Mouse (Mus musculus) midbrain, embryonic 15.5 days (tissue): ENCODE results near the gene Rfx3. TPM values are rescaled to one million over a fixed set of nuclear protein-coding genes. Genes with fewer than 3 reads are reported as not detected.

Experiments
- ATAC-seq: fragments of 200-750 bp; cut with Nextera tagmentation; replicated peaks from 2 replicates; pipeline ENCODE4 v1.8.0; 2017; ENCODE audit warnings: moderate TSS enrichment
- H3K27ac ChIP-seq: fragments of 300-500 bp; sonication (generic); 2 replicates; pipeline ENCODE4 v1.5.1; 2015; ENCODE audit warnings: mild to moderate bottlenecking, inconsistent platforms
- H3K27me3 ChIP-seq: fragments of 300-500 bp; sonication (generic); replicated peaks from 2 replicates; pipeline ENCODE4 v1.6.1; 2015; ENCODE audit warnings: inconsistent platforms
- H3K36me3 ChIP-seq: fragments of 300-500 bp; sonication (generic); replicated peaks from 2 replicates; pipeline ENCODE4 v1.6.1; 2015; ENCODE audit warnings: inconsistent platforms
- H3K4me1 ChIP-seq: fragments of 300-500 bp; sonication (generic); 2 replicates; pipeline ENCODE4 v1.6.1; 2015; ENCODE audit warnings: inconsistent platforms
- H3K4me2 ChIP-seq: fragments of 300-500 bp; sonication (generic); 2 replicates; pipeline ENCODE4 v1.6.1; 2015; ENCODE audit warnings: inconsistent platforms, mild to moderate bottlenecking, moderate library complexity
- H3K4me3 ChIP-seq: fragments of 300-500 bp; sonication (generic); 2 replicates; pipeline ENCODE4 v1.5.1; 2015; ENCODE audit warnings: mild to moderate bottlenecking, inconsistent platforms
- H3K9ac ChIP-seq: fragments of 300-500 bp; sonication (generic); 2 replicates; pipeline ENCODE4 v1.6.1; 2015; ENCODE audit warnings: mild to moderate bottlenecking, inconsistent platforms
- H3K9me3 ChIP-seq: fragments of 300-500 bp; sonication (generic); 2 replicates; pipeline ENCODE4 v1.6.1; 2016; ENCODE audit warnings: inconsistent platforms
- WGBS: fragments of 180-500 bp; shearing (Covaris S2); methylation state at CpG from one replicate; pipeline ENCODE4 v1.1.7; 2015; ENCODE audit warnings: mixed read lengths; 5-methylcytosine and 5-hydroxymethylcytosine counted together
- polyA plus RNA-seq: library from polyadenylated mRNA; unstranded; fragments of >200 nt; fragmentation: Nextera tagmentation; extraction: Ambion mirVana; gene quantifications from 2 replicates; pipeline ENCODE4 v1.2.1, GENCODE M21; 2015

The Rfx3 gene
- 32.2 and 33.9 TPM in 2 replicates for polyA plus RNA-seq

DNA sequence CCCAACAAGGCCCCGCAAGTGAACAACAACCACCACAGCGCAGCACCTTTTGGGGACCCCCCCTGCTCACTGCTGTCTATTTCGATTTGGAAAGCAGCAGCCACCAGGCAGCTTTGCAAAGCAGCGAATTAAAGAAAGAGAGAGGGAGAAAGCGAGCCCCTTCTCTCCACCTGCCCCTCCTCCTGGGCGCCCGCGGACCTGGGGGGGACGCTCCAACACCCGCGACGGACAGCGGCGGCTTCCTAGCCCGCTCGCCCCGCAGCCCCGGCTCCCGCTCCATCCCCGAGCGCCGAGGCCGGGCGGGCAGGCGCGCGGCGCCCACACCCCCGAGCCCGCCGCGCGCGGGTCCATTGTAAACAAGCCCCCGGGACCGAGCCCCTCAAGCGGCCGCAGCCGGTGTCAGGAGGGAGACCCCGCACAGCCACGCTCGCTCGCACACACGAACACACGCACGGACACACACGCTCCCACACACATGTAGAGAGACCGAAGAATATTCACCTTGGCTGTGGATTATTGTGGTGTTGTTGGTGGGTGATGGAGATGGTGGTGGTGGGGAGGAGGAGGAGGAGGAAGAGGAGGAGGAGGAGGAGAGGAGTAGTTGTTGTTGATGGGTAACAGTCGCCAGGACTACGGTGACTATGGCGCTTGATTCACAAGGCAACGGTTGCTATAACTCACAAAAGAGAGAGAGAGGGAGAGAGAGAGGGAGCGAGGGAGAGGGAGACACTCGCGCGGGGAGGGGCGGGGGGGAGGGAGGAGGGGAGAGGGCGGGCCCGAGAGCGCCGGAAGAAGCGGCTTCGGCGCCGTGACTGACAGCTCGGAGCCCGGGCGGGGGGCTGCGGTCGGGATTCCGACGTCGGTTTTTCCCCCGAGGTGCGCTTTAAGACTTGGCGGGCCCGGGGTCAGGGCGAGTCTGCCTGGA, at the start of gene Rfx3:
Gene Rfx3 (minus strand): TSS at position 696 of the 925 bp plus-strand sequence.
- no peaks in the 10 kb centered on the region for H3K27me3 ChIP-seq
- under 1% methylated on average over 75 of the region's 78 CpGs for WGBS
- peak; percentile 91 for ATAC-seq
- peak within 1 kb of the TSS; percentile 99 for H3K9ac ChIP-seq
- H3K27ac ChIP-seq = peak within 1 kb of the TSS; percentile 100
- no peaks in the 10 kb centered on the region for H3K36me3 ChIP-seq
- peak within 1 kb of the TSS; percentile 67 for H3K4me2 ChIP-seq
- peak within 1 kb of the TSS; percentile 96 for H3K4me3 ChIP-seq
- H3K4me1 ChIP-seq = peaks cover 14% of the 10 kb centered on the region
- H3K9me3 ChIP-seq = no peaks in the 10 kb centered on the region

DNA sequence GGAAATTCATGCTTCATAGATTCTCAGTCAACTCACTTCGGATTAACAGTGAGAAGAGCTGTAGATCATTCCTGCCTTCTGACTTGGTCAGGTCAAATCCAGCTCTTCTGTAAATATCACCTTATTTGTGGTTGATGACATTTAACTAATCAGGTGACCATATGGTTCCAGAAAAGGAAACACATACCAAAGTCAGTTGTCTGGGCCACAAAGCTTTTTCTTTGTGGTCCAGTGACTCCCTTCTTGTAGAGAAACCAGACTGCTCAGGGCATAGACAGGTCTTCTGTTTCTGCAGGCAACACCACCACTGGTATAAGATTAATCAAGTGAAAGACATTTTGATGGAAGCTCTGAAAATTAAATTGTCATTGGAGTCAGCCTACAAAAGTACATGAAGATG, 41.1 kb upstream of the Rfx3 start:
- ATAC-seq = no peak
- H3K27ac ChIP-seq = no peak overlapping the region
- H3K4me1 ChIP-seq = no peaks in the 10 kb centered on the region
- no peaks in the 10 kb centered on the region for H3K9me3 ChIP-seq
- no peak overlapping the region for H3K9ac ChIP-seq
- H3K4me3 ChIP-seq = no peak overlapping the region
- WGBS = 66% methylated on average over 1 of the region's 1 CpGs
- H3K4me2 ChIP-seq = no peak overlapping the region
- no peaks in the 10 kb centered on the region for H3K36me3 ChIP-seq
- H3K27me3 ChIP-seq = no peaks in the 10 kb centered on the region

DNA sequence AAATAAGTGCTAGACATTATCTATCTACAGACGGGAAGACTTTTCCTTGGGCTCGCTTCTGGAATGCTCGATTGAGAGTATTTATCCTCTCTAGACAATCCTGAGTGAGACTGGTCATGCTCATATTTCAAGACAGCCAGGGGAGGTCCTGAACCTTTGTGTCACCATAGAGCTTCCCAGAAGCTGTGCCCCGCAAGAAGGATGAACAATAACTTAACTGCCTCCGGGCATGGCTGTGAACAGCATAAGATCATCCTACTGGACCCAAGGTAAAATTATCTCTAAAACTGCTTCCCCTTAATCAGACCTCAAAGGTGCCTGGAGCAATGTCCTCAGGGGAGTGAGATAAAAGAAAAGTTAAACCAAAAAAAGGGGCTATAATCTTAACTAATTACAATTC, 40.6 kb upstream of the Rfx3 start:
- H3K27me3 ChIP-seq = no peaks in the 10 kb centered on the region
- no peak overlapping the region for H3K9ac ChIP-seq
- no peak overlapping the region for H3K4me2 ChIP-seq
- no peaks in the 10 kb centered on the region for H3K36me3 ChIP-seq
- WGBS = 85% methylated on average over 5 of the region's 5 CpGs
- H3K27ac ChIP-seq = no peak overlapping the region
- no peak overlapping the region for H3K4me3 ChIP-seq
- ATAC-seq = no peak
- no peaks in the 10 kb centered on the region for H3K9me3 ChIP-seq
- H3K4me1 ChIP-seq = no peaks in the 10 kb centered on the region

DNA sequence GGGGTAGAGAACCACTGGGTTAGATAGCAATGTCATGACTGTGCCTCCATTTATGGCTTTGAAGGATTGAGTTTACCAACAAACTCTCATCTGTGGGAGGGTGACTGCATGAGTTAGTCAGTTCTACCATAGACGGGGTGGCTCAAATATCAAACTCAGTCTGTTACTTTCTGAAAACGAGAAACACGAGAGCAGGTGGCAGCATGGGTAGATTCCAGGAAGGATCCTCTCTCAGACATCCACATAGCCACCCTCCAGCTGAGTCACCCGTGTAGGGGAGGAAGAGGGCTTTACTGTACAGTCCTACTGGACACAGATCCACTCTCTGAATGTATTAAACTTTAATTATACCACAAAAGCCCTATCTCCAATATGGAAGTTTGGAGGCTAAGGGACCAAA, 38.3 kb upstream of the Rfx3 start:
- Histone ChIP-seq H3K9ac (no peak overlapping the region), H3K4me1 (no peaks in the 10 kb centered on the region), H3K36me3 (no peaks in the 10 kb centered on the region), H3K27me3 (no peaks in the 10 kb centered on the region), H3K4me2 (no peak overlapping the region), H3K27ac (no peak overlapping the region), H3K4me3 (no peak overlapping the region), H3K9me3 (no peaks in the 10 kb centered on the region)
- ATAC-seq = no peak
- WGBS = 88% methylated on average over 4 of the region's 4 CpGs

DNA sequence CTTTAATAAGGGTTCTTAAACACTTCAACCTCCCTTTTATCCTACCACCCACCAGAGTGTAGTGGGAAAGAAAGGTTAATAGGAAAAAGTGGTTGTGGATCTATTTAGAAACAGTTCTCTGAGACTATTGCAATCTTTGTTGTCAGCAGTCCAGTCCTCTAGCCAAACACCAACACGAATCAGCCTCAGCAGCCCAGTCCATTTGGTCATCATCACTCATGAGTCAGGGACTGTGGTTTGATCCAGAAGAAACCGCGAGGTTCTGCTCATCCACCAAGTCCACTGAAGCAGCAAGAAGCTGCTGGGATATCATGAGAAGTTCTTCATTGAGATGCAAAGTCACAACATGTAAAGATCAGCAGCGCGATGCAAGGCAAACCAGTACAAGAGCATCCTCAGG, 35.8 kb upstream of the Rfx3 start:
- no peaks in the 10 kb centered on the region for H3K4me1 ChIP-seq
- H3K27me3 ChIP-seq = no peaks in the 10 kb centered on the region
- ATAC-seq = no peak
- H3K4me3 ChIP-seq = no peak overlapping the region
- H3K36me3 ChIP-seq = no peaks in the 10 kb centered on the region
- H3K9ac ChIP-seq = no peak overlapping the region
- 91% methylated on average over 5 of the region's 5 CpGs for WGBS
- H3K9me3 ChIP-seq = no peaks in the 10 kb centered on the region
- no peak overlapping the region for H3K27ac ChIP-seq
- H3K4me2 ChIP-seq = no peak overlapping the region

DNA sequence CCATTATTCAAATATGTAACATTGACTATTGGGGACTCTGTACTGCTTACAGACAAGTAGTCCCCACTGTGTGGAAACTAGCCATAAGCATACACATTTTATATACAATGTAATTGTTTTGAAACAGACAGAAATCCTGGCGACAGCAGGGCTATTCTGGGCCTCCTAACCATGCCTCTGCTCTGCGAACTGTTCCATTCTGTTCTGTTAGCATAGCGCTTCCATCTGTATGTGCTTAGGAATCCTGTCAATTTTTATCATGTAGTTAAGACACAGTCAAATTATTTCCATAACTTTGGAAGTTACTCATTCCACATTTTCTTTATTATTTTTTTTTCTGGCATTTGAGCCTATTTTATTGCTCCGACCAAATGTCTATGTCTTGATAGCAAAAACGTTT, 34.0 kb upstream of the Rfx3 start:
- Histone ChIP-seq H3K36me3 (no peaks in the 10 kb centered on the region), H3K9me3 (no peaks in the 10 kb centered on the region), H3K4me3 (no peak overlapping the region), H3K4me2 (no peak overlapping the region), H3K9ac (no peak overlapping the region), H3K4me1 (no peaks in the 10 kb centered on the region), H3K27ac (no peak overlapping the region), H3K27me3 (no peaks in the 10 kb centered on the region)
- no peak for ATAC-seq
- 84% methylated on average over 5 of the region's 5 CpGs for WGBS

DNA sequence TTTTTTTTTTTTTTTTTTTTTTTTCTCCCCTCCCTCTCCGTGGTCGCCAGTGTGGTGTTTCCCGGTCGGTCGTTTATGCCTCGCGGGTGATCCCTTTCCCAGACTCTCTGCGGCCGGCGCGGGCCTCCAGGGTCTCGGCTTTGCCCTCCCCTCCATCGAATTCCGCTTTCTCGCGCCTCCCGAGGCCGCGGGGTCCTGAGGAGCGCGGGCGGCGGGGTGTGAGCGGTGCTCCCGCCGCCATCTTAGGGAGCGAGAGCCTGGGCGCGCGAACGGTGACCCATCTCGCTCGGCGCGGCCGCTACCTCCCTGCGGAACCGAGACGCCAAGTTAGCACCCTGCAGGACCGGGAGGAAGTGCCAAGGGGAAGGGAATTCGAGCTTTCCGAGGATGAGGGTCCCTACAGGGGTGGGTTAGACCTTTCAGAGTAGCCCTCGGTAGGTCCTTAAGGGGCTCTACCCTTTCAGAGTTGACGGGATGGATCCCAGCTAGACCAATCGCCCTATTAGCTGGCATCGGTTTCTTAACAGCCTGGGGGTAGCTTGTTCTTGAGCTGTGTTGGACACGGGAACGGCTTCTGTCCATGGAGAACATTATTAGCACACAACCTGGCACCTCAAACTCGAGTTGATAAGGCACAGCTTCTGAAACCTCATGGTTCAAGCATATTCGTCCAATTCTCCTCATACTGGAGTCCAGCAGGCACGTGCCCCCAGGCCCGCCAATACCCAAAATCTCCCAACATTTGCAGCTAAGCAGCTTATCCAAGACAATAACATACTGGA, 943 bp upstream of the Rfx3 start:
- Histone ChIP-seq H3K4me1 (peaks cover 12% of the 10 kb centered on the region), H3K9ac (peak overlapping the region; percentile 86), H3K4me2 (peak overlapping the region; percentile 67), H3K27me3 (no peaks in the 10 kb centered on the region), H3K4me3 (peak overlapping the region; percentile 96), H3K9me3 (no peaks in the 10 kb centered on the region), H3K36me3 (no peaks in the 10 kb centered on the region), H3K27ac (peak overlapping the region; percentile 100)
- peak; percentile 72 for ATAC-seq
- WGBS = under 1% methylated on average over 52 of the region's 52 CpGs

DNA sequence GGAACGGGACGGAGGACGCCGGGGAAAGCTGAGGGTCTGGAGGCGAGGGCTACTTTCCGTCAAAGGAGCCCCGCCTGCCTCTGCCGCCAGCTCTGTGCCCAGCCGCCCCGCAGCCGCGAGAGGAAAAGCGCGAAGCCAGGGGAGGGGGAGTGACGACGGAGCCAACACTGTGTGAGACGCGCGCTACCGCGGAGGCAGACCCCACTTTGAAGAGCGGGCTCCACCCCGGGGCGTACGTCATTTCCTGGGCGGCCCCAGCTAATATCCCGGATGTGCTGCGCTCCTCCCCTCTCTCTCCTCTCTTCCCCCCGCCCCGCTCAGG, 391 bp upstream of the Rfx3 start:
- peak overlapping the region; percentile 39 for H3K4me2 ChIP-seq
- peak; percentile 99 for ATAC-seq

DNA sequence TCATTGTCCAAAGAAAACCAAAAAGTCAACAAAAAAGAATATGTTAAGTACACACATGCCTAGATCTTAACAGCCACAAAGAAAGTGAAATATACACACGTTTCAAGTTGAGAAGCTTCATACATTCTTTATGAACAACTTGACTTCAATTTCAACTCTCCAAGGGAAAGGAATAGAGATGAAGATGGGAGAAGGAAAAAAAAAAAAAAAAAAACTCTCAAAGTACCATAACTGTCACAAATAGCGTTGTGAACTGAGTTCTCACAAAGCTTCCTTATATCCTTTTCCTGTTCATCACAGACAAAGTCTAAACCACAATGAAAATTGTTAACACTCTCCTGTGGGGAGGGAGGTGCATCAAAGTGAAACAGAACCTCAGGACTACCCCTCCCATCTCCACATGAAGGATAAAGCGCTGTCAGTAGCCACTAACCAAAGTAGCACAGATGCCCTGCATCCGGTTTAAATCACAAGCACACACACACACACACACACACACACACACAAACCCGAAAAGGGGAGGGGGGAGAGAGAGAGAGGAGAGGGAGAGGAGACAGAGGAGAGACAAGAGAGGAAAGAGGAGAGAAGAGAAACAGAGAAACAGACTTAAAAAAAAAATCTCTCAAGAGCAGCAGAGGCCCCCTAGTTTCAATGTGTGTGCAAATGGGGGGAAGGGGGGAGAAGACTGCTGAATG, 1.2 kb downstream of the Rfx3 start:
- H3K4me2 ChIP-seq = peak overlapping the region; percentile 67
- 3% methylated on average over 5 of the region's 5 CpGs for WGBS
- H3K9ac ChIP-seq = peak overlapping the region; percentile 99
- H3K27ac ChIP-seq = peak overlapping the region; percentile 100
- no peak for ATAC-seq
- H3K36me3 ChIP-seq = no peaks in the 10 kb centered on the region
- no peaks in the 10 kb centered on the region for H3K9me3 ChIP-seq
- no peaks in the 10 kb centered on the region for H3K27me3 ChIP-seq
- peaks cover 14% of the 10 kb centered on the region for H3K4me1 ChIP-seq
- peak overlapping the region; percentile 96 for H3K4me3 ChIP-seq

More for the DNA sequence above, 391 bp upstream of the Rfx3 start:
- Histone ChIP-seq H3K27ac (peak overlapping the region; percentile 100), H3K4me1 (peaks cover 13% of the 10 kb centered on the region), H3K9ac (peak overlapping the region; percentile 78), H3K27me3 (no peaks in the 10 kb centered on the region), H3K4me3 (peak overlapping the region; percentile 96), H3K36me3 (no peaks in the 10 kb centered on the region), H3K9me3 (no peaks in the 10 kb centered on the region)
- WGBS = 0% methylated on average over 29 of the region's 30 CpGs

DNA sequence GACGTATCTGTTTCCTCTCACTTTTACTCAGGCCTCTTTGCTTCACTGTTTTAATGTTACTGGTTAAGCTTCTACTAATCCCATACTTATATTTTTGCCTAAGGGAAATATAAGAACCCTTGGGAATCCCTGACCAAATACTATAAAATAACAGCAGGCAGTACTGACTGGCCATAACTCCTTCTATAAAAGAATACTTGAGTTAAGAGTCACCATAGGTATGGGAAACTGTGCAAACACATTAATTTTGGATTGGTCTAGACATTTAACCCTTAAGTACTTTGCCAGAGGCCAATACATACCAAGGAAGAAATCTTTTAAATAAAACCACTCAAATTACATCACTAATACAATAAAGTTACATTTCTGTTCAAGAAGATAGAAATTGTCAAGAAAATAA, 6.8 kb downstream of the Rfx3 start:
- Histone ChIP-seq H3K9me3 (no peaks in the 10 kb centered on the region), H3K4me3 (no peak overlapping the region), H3K4me1 (0 out of 2 replicates have a peak, but pooled peaks cover 4% of the 10 kb centered on the region), H3K27me3 (no peaks in the 10 kb centered on the region), H3K4me2 (no peak overlapping the region), H3K27ac (no peak overlapping the region), H3K9ac (no peak overlapping the region), H3K36me3 (no peaks in the 10 kb centered on the region)
- no peak for ATAC-seq
- 51% methylated on average over 1 of the region's 1 CpGs for WGBS

DNA sequence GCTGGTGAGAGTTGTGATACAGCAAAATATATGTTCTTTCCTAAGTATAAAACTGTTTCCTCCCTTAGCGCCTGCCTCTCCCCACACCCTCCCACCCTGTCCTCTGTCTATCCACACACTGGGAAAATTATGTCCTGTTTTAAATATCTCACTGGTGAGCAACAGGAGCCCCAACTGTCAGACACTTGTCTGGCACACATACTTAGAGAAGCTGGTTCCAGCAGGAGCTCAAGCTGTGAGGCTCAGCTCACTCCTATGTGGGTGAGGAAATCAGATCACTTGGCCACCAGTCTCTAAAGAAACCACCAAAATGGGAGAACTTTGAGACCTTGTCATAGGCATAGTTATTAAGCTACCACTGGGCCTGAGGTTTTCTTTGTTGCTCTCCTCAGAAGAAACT, 7.5 kb downstream of the Rfx3 start:
- no peak for ATAC-seq
- 90% methylated on average over 1 of the region's 1 CpGs for WGBS

DNA sequence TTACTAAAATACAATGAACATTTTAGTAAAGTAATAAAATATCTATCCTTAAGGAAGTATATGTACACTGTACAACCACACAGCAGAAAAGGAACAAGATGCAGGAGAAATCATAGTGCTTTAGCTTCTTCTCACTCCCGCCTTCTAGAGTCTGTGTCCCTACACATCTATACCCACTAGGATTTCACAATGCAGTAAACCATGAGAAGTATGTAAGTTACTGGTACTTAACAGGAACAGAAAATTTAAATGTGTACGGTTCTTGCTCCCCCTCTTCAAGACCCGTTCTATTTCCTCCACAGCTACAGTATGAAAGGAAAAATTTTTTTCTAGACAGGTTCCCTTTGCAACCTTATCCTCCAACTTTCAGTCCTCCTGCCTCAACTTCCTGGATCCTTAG, 8.3 kb downstream of the Rfx3 start:
- Histone ChIP-seq H3K4me1 (0 out of 2 replicates have a peak, but pooled peaks cover 4% of the 10 kb centered on the region), H3K4me2 (no peak overlapping the region), H3K9me3 (no peaks in the 10 kb centered on the region), H3K9ac (no peak overlapping the region), H3K36me3 (no peaks in the 10 kb centered on the region), H3K27ac (no peak overlapping the region), H3K27me3 (no peaks in the 10 kb centered on the region), H3K4me3 (no peak overlapping the region)
- no peak for ATAC-seq
- 87% methylated on average over 3 of the region's 3 CpGs for WGBS

More for the DNA sequence above, 7.5 kb downstream of the Rfx3 start:
- Histone ChIP-seq H3K9ac (no peak overlapping the region), H3K4me3 (no peak overlapping the region), H3K4me2 (no peak overlapping the region), H3K36me3 (no peaks in the 10 kb centered on the region), H3K27me3 (no peaks in the 10 kb centered on the region), H3K9me3 (no peaks in the 10 kb centered on the region), H3K27ac (no peak overlapping the region), H3K4me1 (0 out of 2 replicates have a peak, but pooled peaks cover 4% of the 10 kb centered on the region)
